Mouse (Mus musculus): Measurements from ENCODE around the gene Zp1.

GRCm38 (mm10) chr19:10965721-10966120 lies 45.3 kb upstream of the Zp1 start:
- no peak for TF ChIP-seq POLR2A (IDR thresholded peaks at IDR 0.05; ENCODE audit: extremely low read depth, insufficient read depth, low read length)
- TF ChIP-seq CTCF (IDR thresholded peaks at IDR 0.05; ENCODE audit: low read depth, low read length), result no peak
